Mouse (Mus musculus) T-helper 2 cell (primary cell): Measurements from ENCODE around the gene Ern1.

Experiments used
- in situ Hi-C: fragments of 300-600 bp; cut with MboI, MseI; formaldehyde crosslinking; loops from one replicate; pipeline ENCODE4 v1.15.1; 2025; ENCODE audit warnings: high pct_unique_total_duplicates

Gene Ern1

DNA sequence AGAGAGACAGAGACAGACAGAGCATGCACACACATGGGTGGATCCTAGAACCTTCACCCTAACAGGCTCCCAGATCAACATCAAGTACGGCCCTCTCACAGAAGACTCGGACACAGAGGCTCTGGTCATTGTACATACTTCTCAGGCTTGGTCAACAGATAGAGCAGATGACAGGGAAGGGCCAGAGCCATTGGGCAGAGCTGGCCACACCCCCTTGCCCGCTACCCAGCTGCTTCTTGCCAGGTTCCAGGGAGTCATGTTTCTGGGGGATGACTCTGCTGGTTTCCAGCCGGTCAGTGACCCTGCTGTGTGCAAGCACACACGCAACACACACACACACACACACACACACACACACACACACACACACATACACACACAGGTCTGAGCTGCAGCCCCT, 136.8 kb downstream of the Ern1 start:
- in situ Hi-C loops, result no loop called here

DNA sequence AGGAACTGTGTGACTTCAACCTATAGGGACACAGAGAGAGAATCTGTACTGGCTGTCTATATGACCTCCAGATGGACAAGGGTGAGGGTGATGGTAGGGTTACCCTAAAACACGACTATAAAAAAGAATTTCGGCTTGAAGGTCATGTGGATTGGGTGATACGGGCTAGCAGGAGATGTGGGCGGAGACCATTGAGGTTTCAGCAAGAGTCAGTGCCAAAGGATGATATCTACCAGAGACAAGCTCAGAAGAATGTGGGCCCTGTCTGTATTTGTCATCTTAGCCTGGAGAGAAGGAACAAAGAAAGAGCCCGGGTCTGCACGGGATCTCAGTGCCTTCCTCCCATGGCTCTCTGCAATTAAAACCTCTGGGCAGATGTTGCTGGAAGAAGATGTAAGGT, 137.9 kb downstream of the Ern1 start:
- in situ Hi-C loops, result no loop called here

DNA sequence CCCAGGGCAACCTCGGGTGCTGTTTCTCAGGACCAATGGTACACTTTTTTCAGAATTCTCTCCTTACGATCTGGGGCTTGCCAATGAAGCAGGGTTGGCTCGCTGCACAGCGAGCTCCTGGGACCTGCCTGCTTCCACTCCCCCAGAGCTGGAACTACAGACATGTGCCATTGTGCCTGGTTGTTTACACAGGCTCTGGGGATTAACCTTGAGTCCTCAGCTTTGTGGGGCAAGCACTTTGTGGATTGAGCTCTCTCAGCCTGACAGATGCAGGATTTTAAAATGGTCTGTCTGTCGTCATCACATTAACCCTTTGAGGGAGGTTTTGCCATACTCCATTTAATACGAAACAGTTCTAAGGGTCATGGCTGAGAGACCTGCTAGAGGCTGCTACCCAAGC, 142.7 kb downstream of the Ern1 start:
- in situ Hi-C loops, result no loop called here
